Mouse (Mus musculus) retina, postnatal 7 days (tissue): ENCODE data around the gene Ppfia2.

ENCODE experiments used
- DNase-seq: peaks from one replicate; pipeline ENCODE4 v3.0.0-alpha.2; 2012; ENCODE audit warnings: low read depth, low spot score

Gene Ppfia2

DNA sequence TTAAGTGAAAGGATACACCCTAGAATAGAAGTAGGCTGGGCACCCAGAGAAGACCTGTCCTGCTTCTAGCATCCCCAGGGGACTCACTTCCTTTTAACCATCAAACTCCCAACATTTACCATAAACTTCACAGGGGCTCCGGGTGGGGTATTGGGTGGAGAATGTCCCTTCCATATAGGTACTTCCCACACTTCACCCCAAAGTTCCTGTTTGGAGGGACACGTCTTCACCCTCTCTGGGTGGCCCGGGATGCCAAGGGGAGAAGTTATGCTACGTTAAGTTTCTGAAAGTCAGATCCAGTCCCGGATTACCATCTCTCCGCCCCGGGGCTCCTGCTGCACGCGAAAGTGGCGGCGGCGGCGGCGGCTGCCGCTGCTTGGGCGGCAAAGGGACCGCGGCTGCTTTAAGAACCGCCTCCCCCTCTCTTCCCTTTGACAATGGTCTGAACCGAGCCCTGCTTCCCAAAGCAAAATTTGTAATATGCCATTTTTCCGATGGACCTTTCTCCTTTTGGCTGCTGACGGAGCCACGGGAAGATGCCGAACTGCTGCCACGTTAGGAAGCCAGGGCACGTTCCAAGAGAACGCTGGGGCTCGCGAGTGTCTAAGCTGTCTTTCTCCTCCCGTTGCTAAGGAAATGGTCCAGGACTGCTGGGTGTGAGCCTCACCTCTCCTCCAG lies at the start of gene Ppfia2:
Ppfia2 (plus strand) TSS at position 485 of the 678 bp plus-strand sequence.
- no peak for DNase-seq

DNA sequence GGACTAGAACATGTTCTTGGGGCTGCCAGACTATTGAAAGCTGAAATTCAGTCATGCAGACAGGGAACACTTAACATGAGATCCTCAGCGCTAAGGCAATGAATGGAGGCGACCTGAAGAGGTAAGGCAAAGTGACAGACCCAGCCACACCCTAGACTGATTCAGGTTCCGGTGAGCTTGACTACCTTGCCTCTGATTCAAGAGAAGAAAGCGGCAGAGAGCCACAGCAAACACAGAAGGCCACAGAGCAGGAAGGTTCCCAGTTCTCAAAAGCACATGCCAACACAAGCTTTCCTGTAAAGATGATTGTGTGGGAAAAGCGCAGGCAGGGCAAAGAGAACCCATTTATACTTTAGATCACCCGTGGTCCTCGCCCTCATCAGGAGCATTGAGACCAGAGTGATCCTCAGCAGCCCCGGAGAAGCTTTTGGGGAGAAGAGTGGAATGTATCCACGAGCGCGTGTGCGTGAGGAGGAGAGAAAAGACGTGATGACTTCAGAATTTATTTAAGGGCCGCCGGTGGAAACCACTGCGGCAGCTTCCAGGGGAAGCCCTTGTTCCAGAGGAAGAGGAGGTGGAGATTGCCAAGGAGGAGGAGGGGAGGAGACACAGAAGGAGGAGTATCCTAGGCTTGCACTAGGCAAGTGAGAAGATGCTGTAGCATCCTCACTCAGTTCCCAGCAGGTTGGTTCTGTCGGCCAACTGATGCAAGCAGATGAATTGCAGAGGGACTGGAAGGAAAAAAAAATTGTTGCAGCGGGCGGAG lies 1.0 kb upstream of the Ppfia2 start:
- no peak for DNase-seq

GRCm38 (mm10) chr10:106470533-106471205 lies 530 bp downstream of the Ppfia2 start:
- no peak for DNase-seq

GRCm38 (mm10) chr10:106509281-106510165 lies 39.4 kb downstream of the Ppfia2 start:
- no peak for DNase-seq

DNA sequence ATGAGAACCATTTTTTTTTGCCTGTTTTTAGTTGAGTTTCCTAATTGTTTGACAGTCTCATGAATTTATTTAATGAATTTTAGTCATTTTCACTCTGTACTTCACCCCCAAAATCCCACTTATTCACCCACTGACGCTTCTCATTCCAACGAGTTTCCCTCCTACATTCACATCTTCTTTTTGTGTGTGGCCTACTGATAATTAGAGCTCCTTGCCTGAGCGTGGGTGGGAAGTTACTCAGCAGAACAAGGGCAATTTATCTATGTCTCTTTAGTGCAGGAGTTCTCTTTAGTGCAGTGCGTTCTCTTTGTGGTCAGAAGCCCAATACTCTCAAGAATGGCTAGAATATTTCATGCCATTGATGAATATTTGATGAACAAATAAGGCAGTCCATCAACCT lies 95.9 kb downstream of the Ppfia2 start:
- DNase-seq = no peak

GRCm38 (mm10) chr10:106585026-106585425 lies 114.9 kb downstream of the Ppfia2 start:
- no peak for DNase-seq

- DNase-seq = peak; percentile 53
Measured at GRCm38 (mm10) chr10:106585476-106586080, 115.4 kb downstream of the Ppfia2 start.

DNA sequence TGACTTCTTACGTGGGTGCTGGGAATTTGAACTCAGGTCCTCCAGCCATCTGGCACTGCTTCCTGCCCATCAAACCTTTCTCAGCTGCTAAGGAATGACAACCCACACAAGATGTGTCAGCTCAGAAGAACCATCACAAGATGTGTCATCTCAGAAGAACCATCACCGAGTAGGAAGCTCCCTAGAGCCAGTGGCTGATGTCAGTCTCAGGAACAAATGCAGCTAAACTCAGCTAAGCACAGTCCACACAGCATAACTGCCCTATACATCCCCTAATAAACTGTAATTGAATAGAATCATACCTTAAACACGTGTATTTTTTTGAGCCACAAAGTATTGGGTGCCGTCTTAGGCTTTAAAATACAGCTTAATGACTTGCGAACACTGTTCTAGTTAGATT lies 117.7 kb downstream of the Ppfia2 start:
- no peak for DNase-seq

DNA sequence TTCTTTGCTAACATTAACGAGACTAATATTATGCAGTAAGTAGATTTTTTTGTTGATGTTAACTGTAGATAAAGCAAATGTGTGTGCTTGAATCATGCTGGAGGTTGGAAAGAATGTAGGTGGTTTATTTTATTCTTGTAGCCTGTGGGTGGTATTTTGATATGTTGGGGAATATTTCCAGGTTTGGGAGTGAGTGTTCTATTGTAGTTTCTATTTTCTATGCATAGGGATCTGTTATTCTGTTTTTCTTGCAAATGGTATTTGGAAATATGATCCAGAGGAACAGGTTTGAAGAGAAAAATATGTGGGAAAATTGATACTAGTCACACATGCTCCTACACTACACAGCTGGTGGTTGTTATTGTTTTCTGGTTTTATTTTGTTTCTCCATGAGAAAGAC lies 120.8 kb downstream of the Ppfia2 start:
- no peak for DNase-seq

- no peak for DNase-seq
Measured at GRCm38 (mm10) chr10:106596976-106597375, 126.8 kb downstream of the Ppfia2 start.

DNA sequence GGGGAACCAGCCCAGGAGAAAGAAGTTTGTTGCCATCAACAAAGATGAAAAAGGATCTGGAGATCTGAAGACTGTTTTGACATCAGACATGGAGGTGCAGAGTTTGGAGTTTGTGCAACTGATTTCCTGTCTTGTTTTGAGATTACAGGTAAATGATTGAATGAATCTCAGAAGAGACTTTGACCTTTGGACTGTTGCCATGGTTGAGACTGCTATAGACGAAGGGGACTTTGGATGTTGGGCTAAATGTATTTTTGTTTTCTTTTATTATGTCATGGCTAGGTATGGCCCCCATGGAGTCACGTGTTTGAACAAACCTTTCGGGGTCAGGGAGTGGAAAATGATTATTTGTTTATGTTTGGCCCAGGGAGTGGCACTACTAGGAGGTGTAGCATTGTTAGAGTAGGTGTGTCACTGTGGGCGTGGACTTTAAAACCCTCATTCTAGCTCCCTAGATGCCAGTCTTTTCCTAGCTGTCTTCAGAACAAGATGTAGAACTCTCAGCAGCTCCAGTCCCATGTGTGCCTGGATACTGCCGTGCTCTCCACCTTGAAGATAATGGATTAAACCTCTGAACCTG lies 133.3 kb downstream of the Ppfia2 start:
- no peak for DNase-seq

- no peak for DNase-seq
Measured at GRCm38 (mm10) chr10:106609177-106609981, 139.2 kb downstream of the Ppfia2 start.

GRCm38 (mm10) chr10:106610222-106610621 lies 140.1 kb downstream of the Ppfia2 start:
- DNase-seq = no peak

DNA sequence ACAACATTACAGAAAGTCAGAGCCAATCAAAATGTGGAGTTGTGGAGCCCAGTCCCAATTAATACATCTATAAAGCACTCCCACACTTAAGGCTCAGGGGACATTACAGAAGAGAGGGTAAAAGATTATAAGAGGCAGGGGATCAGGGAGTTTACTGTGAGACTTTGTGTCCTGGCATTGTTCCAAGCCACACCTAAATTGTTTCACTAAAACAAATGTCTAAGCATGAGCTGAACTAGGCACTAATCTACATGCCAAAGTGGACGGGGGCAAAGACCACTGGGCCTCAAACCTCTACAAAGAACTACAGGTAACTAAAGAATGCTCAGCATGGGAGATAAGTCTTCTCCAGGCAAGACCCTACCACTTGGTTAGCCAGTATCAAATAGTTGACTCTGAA lies 148.1 kb downstream of the Ppfia2 start:
- DNase-seq = no peak

GRCm38 (mm10) chr10:106620952-106621351 lies 150.8 kb downstream of the Ppfia2 start:
- DNase-seq = no peak

GRCm38 (mm10) chr10:106623342-106623741 lies 153.2 kb downstream of the Ppfia2 start:
- DNase-seq = no peak

DNA sequence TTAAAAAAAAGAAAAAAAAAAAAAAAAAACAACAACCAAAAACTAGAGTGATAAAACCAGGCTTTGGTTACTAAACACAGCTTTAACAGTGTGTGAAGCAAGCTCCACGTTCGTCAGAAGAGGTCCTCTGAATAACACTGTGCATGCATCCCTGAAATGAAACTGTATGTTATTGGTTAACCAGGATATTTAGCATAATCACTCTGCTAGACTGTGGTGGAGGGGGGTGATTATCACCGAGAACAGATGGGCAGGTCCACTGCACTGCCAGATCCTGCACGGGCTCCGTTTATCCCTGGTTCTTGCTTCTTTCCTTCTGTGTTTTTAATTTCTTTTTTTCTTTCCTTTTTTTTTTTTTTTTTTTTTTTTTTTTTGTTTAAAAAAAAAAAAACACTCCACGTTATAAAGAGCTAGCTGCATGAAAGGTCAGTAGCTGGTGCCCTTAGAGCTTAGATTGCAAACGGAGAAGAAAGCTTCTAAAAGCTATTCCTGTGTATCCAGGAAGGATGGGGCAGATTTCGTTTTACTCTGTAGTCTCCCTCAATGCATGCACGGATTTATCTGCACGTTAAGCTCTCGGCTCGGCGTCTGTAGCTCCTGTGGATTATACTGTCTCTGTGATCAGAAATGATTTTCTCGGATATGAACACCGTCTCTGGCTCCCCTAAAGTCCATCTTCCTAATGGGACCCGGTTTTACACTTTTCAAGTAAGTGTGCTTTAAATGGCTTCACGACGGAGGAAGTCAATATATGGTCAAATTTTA lies 162.2 kb downstream of the Ppfia2 start:
- DNase-seq = peak; percentile 31

- no peak for DNase-seq
Measured at GRCm38 (mm10) chr10:106633898-106634297, 163.8 kb downstream of the Ppfia2 start.

GRCm38 (mm10) chr10:106652276-106652675 lies 182.1 kb downstream of the Ppfia2 start:
- DNase-seq = no peak
